Mouse (Mus musculus) hindbrain, embryonic 10.5 days (tissue): ENCODE results near the gene Brat1. TPM values are rescaled to one million over a fixed set of nuclear protein-coding genes. Genes with fewer than 3 reads are reported as not detected.
A peak's percentile ranks its signal among the peaks of the same experiment; 100 is the strongest.

Source experiments
- DNase-seq: peaks from one replicate; pipeline ENCODE4 v3.0.0-alpha.2; 2017; ENCODE audit warnings: low spot score
- H3K27ac ChIP-seq: fragments of 300-500 bp; sonication (generic); 2 replicates; pipeline ENCODE4 v1.5.1; 2016; ENCODE audit warnings: mild to moderate bottlenecking, moderate library complexity
- H3K27me3 ChIP-seq: fragments of 300-500 bp; sonication (generic); 2 replicates; pipeline ENCODE4 v1.6.1; 2016; ENCODE audit warnings: mild to moderate bottlenecking; ENCODE audit not compliant: poor library complexity, insufficient read depth, severe bottlenecking
- H3K36me3 ChIP-seq: fragments of 300-500 bp; sonication (generic); 2 replicates; pipeline ENCODE4 v1.6.1; 2016; ENCODE audit warnings: mild to moderate bottlenecking, moderate library complexity
- H3K4me1 ChIP-seq: fragments of 300-500 bp; sonication (generic); replicated peaks from 2 replicates; pipeline ENCODE4 v1.6.1; 2016; ENCODE audit warnings: mild to moderate bottlenecking
- H3K4me3 ChIP-seq: fragments of 300-500 bp; sonication (generic); 2 replicates; pipeline ENCODE4 v1.5.1; 2016; ENCODE audit warnings: mild to moderate bottlenecking, moderate library complexity
- H3K9me3 ChIP-seq: fragments of 300-500 bp; sonication (generic); 2 replicates; pipeline ENCODE4 v1.6.1; 2016; ENCODE audit warnings: mild to moderate bottlenecking, moderate library complexity
- WGBS: fragments of 180-500 bp; shearing (Covaris S2); methylation state at CpG from one replicate; pipeline ENCODE4 v1.1.7; 2016; 5-methylcytosine and 5-hydroxymethylcytosine counted together
- polyA plus RNA-seq: library from polyadenylated mRNA; unstranded; fragments of >200 nt; fragmentation: Nextera tagmentation; extraction: Ambion mirVana; gene quantifications from 2 replicates; pipeline ENCODE4 v1.2.1, GENCODE M21; 2016

Brat1 gene
- polyA plus RNA-seq, 1 experiment from 2014 or later, result 25.1 TPM

- Histone ChIP-seq H3K9me3 (no peaks in the 10 kb centered on the region), H3K4me1 (no peaks in the 10 kb centered on the region), H3K4me3 (no peak overlapping the region), H3K27ac (no peak overlapping the region), H3K36me3 (peaks cover 92% of the 10 kb centered on the region), H3K27me3 (no peaks in the 10 kb centered on the region)
- 89% methylated on average over 11 of the region's 11 CpGs for WGBS
- no peak for DNase-seq
These were observed 29.2 kb upstream of the Brat1 start for GRCm38 (mm10) chr5:140675640-140676039.

- Histone ChIP-seq H3K36me3 (peaks cover 86% of the 10 kb centered on the region), H3K9me3 (no peaks in the 10 kb centered on the region), H3K27ac (no peak overlapping the region), H3K27me3 (no peaks in the 10 kb centered on the region), H3K4me3 (no peak overlapping the region), H3K4me1 (no peaks in the 10 kb centered on the region)
- DNase-seq, result no peak
- 90% methylated on average over 6 of the region's 6 CpGs for WGBS
These were observed 27.7 kb upstream of the Brat1 start for GRCm38 (mm10) chr5:140677137-140677536.

DNA sequence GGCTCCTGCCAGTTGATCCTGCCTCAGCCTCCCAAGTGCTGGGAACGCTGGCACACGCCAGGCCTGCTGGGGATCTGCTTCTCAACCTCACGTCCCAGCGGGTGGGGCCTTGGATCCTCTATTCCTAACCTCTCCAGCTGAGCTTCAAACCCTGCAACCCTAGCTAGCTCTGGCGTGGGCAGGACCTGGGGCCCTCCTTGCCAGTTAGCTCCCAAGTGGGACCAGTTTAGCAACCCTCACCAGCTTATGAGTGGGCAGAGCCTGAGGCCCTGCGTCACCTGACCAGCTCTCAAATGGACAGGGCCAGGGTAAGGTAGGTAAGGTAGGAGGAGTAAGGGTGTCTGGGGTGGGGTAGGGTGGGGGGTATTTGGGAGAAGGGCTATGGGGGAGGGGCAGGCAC is 24.8 kb upstream of the Brat1 start:
- Histone ChIP-seq H3K27me3 (no peaks in the 10 kb centered on the region), H3K9me3 (no peaks in the 10 kb centered on the region), H3K36me3 (peaks cover 75% of the 10 kb centered on the region), H3K4me1 (0 out of 2 replicates have a peak, but pooled peaks cover 3% of the 10 kb centered on the region), H3K27ac (no peak overlapping the region), H3K4me3 (no peak overlapping the region)
- 88% methylated on average over 6 of the region's 6 CpGs for WGBS
- DNase-seq, result no peak

- WGBS, result 94% methylated on average over 1 of the region's 1 CpGs
- Histone ChIP-seq H3K36me3 (peaks cover 72% of the 10 kb centered on the region), H3K4me1 (0 out of 2 replicates have a peak, but pooled peaks cover 3% of the 10 kb centered on the region), H3K4me3 (no peak overlapping the region), H3K27me3 (no peaks in the 10 kb centered on the region), H3K27ac (no peak overlapping the region), H3K9me3 (no peaks in the 10 kb centered on the region)
- DNase-seq, result no peak
These were observed 23.9 kb upstream of the Brat1 start for GRCm38 (mm10) chr5:140680950-140681349.

GRCm38 (mm10) chr5:140682113-140682512 is 22.7 kb upstream of the Brat1 start:
- WGBS, result 96% methylated on average over 6 of the region's 6 CpGs
- peaks cover 72% of the 10 kb centered on the region for H3K36me3 ChIP-seq

DNA sequence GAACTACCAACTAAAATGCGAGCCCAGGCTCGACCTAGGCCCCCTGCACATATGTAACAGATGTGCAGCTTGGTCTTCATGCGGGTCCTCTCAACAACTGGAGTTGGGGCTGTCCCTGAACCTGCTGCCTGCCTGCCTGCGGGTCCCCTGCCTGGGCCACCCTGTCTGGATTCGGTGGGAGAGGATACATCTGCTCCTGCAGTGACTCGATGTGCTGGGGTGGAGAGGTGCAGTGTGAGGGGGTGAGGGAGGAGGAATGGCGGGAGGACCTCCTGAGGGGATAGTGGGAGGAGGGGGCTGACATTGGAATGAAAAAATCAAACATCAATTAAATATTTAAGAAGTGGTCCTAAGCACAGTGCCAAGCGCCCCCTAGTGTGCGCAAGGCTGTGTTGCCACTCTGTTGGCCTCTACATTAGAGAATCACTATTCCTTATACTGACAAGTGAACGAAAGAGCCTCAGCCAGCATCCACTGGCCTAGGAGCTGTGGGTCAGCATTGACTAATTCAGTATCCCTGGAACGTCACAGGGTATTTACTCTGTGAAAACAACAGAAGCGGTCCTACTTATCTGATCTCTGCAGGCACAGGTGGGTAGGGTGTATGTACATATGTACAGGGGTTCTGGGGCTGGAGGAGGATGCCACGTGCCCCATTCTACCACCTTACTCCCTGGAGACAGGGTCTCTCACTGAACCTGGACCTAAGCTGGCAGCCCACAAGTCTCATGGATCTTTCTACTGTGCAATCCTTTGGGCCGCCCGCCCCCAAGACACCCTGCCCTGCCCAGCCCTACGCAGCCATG is 20.3 kb upstream of the Brat1 start:
- Histone ChIP-seq H3K36me3 (peaks cover 72% of the 10 kb centered on the region), H3K27ac (no peak overlapping the region), H3K27me3 (no peaks in the 10 kb centered on the region), H3K9me3 (no peaks in the 10 kb centered on the region), H3K4me1 (0 out of 2 replicates have a peak, but pooled peaks cover 3% of the 10 kb centered on the region), H3K4me3 (no peak overlapping the region)
- whole genome bisulfite sequencing, result 63% methylated on average over 16 of the region's 16 CpGs
- DNase-seq, result peak; percentile 43

More at GRCm38 (mm10) chr5:140682113-140682512, 22.7 kb upstream of the Brat1 start:
- Histone ChIP-seq H3K4me3 (no peak overlapping the region), H3K9me3 (no peaks in the 10 kb centered on the region), H3K4me1 (0 out of 2 replicates have a peak, but pooled peaks cover 3% of the 10 kb centered on the region), H3K27me3 (no peaks in the 10 kb centered on the region), H3K27ac (no peak overlapping the region)
- DNase-seq, result no peak

- 88% methylated on average over 3 of the region's 3 CpGs for WGBS
- Histone ChIP-seq H3K4me1 (0 out of 2 replicates have a peak, but pooled peaks cover 3% of the 10 kb centered on the region), H3K27me3 (no peaks in the 10 kb centered on the region), H3K27ac (no peak overlapping the region), H3K4me3 (no peak overlapping the region), H3K36me3 (peaks cover 80% of the 10 kb centered on the region), H3K9me3 (no peaks in the 10 kb centered on the region)
- DNase-seq, result no peak
These were observed 16.4 kb upstream of the Brat1 start for GRCm38 (mm10) chr5:140688434-140688833.

DNA sequence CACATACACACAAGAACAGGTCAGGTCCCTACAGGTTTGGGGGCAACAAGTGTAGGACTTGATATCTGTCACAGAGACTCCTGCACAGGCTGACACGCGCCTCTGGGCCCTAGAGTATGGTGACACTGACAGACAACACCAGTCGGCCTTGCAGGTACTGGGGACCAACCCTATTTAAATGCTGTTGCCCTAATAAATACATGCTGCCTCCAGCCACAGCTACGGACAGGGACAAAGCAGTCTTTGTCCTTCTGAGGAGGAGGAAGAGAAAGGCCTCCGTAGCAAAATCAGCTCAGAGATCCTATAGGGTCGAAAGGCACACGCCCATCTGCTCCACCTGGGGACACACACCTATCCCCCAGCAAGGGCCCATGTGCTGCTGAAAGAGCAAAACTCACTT is 8.8 kb upstream of the Brat1 start:
- WGBS, result 81% methylated on average over 7 of the region's 7 CpGs
- peaks cover 75% of the 10 kb centered on the region for H3K36me3 ChIP-seq

GRCm38 (mm10) chr5:140699776-140700175 is 5.0 kb upstream of the Brat1 start:
- Histone ChIP-seq H3K36me3 (peaks cover 47% of the 10 kb centered on the region), H3K9me3 (no peaks in the 10 kb centered on the region), H3K4me1 (peaks cover 53% of the 10 kb centered on the region), H3K27ac (no peak overlapping the region), H3K27me3 (no peaks in the 10 kb centered on the region), H3K4me3 (no peak overlapping the region)
- 89% methylated on average over 9 of the region's 9 CpGs for WGBS
- no peak for DNase-seq

More for the DNA sequence above, 8.8 kb upstream of the Brat1 start:
- H3K27me3 ChIP-seq, result no peaks in the 10 kb centered on the region
- no peak for DNase-seq
- H3K27ac ChIP-seq, result no peak overlapping the region
- peaks cover 23% of the 10 kb centered on the region for H3K4me1 ChIP-seq
- H3K4me3 ChIP-seq, result no peak overlapping the region
- no peaks in the 10 kb centered on the region for H3K9me3 ChIP-seq

GRCm38 (mm10) chr5:140701661-140702060 is 3.1 kb upstream of the Brat1 start:
- H3K4me1 ChIP-seq, result peaks cover 64% of the 10 kb centered on the region
- 0% methylated on average over 25 of the region's 25 CpGs for WGBS

DNA sequence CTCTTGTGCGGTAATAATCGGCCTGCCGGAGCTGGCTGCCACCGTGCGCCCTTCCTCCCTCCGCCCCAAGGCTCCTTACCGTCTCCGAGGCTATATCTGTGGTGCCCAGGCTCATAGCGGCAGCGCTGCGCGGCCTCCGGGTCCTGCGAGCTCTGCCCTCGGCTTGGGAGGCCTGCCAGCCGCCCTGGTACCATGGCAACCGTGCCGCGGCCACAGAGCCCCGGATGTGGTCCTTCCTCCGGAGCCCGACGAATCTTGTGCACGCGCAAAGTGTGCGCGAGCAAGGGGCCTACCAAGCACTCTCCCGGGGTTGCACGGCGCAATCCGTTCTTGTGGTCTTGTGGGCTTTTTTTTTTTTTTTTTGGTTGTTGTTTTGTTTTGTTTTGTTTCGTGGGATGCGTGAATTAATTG is 2.7 kb upstream of the Brat1 start, which contains the start of gene Iqce:
Iqce (minus strand) TSS at position 276 of the 411 bp plus-strand sequence.
- WGBS, result under 1% methylated on average over 33 of the region's 33 CpGs
- H3K27me3 ChIP-seq, result no peaks in the 10 kb centered on the region
- H3K4me1 ChIP-seq, result peaks cover 64% of the 10 kb centered on the region
- peak within 1 kb of the TSS; percentile 94 for H3K27ac ChIP-seq
- H3K36me3 ChIP-seq, result peaks cover 30% of the 10 kb centered on the region
- peak; percentile 96 for DNase-seq
- no peaks in the 10 kb centered on the region for H3K9me3 ChIP-seq
- peak within 1 kb of the TSS; percentile 83 for H3K4me3 ChIP-seq

More at GRCm38 (mm10) chr5:140701661-140702060, 3.1 kb upstream of the Brat1 start:
- Histone ChIP-seq H3K27ac (peak overlapping the region; percentile 94), H3K27me3 (no peaks in the 10 kb centered on the region), H3K9me3 (no peaks in the 10 kb centered on the region), H3K36me3 (peaks cover 33% of the 10 kb centered on the region), H3K4me3 (peak overlapping the region; percentile 83)
- no peak for DNase-seq

GRCm38 (mm10) chr5:140702618-140703175 is 2.1 kb upstream of the Brat1 start:
- DNase-seq, result peak; percentile 20
- peak overlapping the region; percentile 94 for H3K27ac ChIP-seq
- peaks cover 58% of the 10 kb centered on the region for H3K4me1 ChIP-seq
- H3K27me3 ChIP-seq, result no peaks in the 10 kb centered on the region
- H3K36me3 ChIP-seq, result peaks cover 30% of the 10 kb centered on the region
- peak overlapping the region; percentile 83 for H3K4me3 ChIP-seq
- WGBS, result 64% methylated on average over 19 of the region's 19 CpGs
- H3K9me3 ChIP-seq, result no peaks in the 10 kb centered on the region
